Comparison of ENCODE assay signal across 9 mouse cellular contexts in genomic region chr16:90400906-90401666, GRCm38 (mm10). TPM values are rescaled to one million over a fixed set of nuclear protein-coding genes. Genes with fewer than 3 reads are reported as not detected.
A peak's percentile ranks its signal among the peaks of the same experiment; 100 is the strongest.
DNase-seq lines count a peak whose midpoint lies in the region; ATAC-seq and TF ChIP-seq lines count a peak whose summit lies in the region.
"Had no signal": no experiment of that assay in that cellular context is flagged by ENCODE, and none has a peak within 500 bp of the region (broad histone marks: within the 10 kb centered on the region; RNA-seq: fewer than 3 reads in every experiment).

No protein-coding gene starts in this region.

- peaks cover 58% of the 10 kb centered on the region for H3K4me1 ChIP-seq in heart, embryonic 10.5 days
- peaks cover 3% of the 10 kb centered on the region; the same call in 1 of the 2 replicates for H3K4me1 ChIP-seq in heart, adult 2 months (ENCODE audit: control insufficient read depth, insufficient read depth, low read length)
- peaks cover 44% of the 10 kb centered on the region for H3K4me1 ChIP-seq in forebrain, embryonic 10.5 days
- H3K4me1 ChIP-seq in limb, embryonic 12.5 days (replicated peaks), result peaks cover 51% of the 10 kb centered on the region

- peaks cover 10% of the 10 kb centered on the region; the same call in 1 of the 2 replicates for H3K36me3 ChIP-seq in heart, embryonic 10.5 days
- H3K36me3 ChIP-seq in heart, adult 2 months (ENCODE audit: control insufficient read depth, insufficient read depth, low read length), result no peaks in the 10 kb centered on the region
- no peaks in the 10 kb centered on the region for H3K36me3 ChIP-seq in C2C12 (ENCODE audit: control insufficient read depth, insufficient read depth)
- peaks cover 43% of the 10 kb centered on the region for H3K36me3 ChIP-seq in forebrain, embryonic 10.5 days (replicated peaks)
- no peaks in the 10 kb centered on the region; the same call in 1 of the 2 replicates for H3K36me3 ChIP-seq in limb, embryonic 12.5 days

- no peaks in the 10 kb centered on the region for H3K79me2 ChIP-seq in heart, adult 2 months (replicated peaks; ENCODE audit: control insufficient read depth, insufficient read depth, low read length)
- H3K79me2 ChIP-seq in C2C12 (ENCODE audit: control insufficient read depth, insufficient read depth), result no peaks in the 10 kb centered on the region

- no peaks in the 10 kb centered on the region for H3K79me3 ChIP-seq in C2C12 (ENCODE audit: low read depth)

- H3K27me3 ChIP-seq in heart, embryonic 10.5 days (ENCODE audit: insufficient read depth, poor library complexity, severe bottlenecking), result no peaks in the 10 kb centered on the region
- no peaks in the 10 kb centered on the region for H3K27me3 ChIP-seq in heart, adult 2 months (ENCODE audit: control insufficient read depth, insufficient read depth, low read length)
- no peaks in the 10 kb centered on the region for H3K27me3 ChIP-seq in C2C12 (ENCODE audit: control insufficient read depth, insufficient read depth, insufficient read length)
- H3K27me3 ChIP-seq in forebrain, embryonic 10.5 days (ENCODE audit: poor library complexity, severe bottlenecking), result no peaks in the 10 kb centered on the region
- H3K27me3 ChIP-seq in limb, embryonic 12.5 days, result no peaks in the 10 kb centered on the region

- H3K9ac ChIP-seq in heart, adult 2 months (ENCODE audit: low read depth, low read length), result no peak overlapping the region
- H3K9ac ChIP-seq in limb, embryonic 12.5 days (replicated peaks), result no peak overlapping the region; the same call in 1 of the 2 replicates

- no peak for TF ChIP-seq EP300 in heart, adult 2 months (IDR thresholded peaks at IDR 0.05; ENCODE audit: insufficient read depth, low read depth, low read length)

- intact Hi-C loops in heart, adult 2 months (cut with DNase I), result no loop called here

- 25% methylated on average over 12 of the region's 12 CpGs for WGBS in heart, embryonic 10.5 days
- WGBS in heart, adult 2 months, result 46% methylated on average over 12 of the region's 12 CpGs
- WGBS in forebrain, embryonic 10.5 days, result 12% methylated on average over 12 of the region's 12 CpGs
- WGBS in limb, embryonic 12.5 days, result 8% methylated on average over 12 of the region's 12 CpGs

- H3K27ac ChIP-seq in heart, embryonic 10.5 days, result peak overlapping the region; percentile 85
- H3K27ac ChIP-seq in heart, adult 2 months, result no peak overlapping the region
- peak overlapping the region; percentile 84 for H3K27ac ChIP-seq in forebrain, embryonic 10.5 days
- peak overlapping the region; percentile 82 for H3K27ac ChIP-seq in limb, embryonic 12.5 days

- H3K4me3 ChIP-seq in heart, embryonic 10.5 days, result peak overlapping the region; percentile 35
- H3K4me3 ChIP-seq in heart, adult 2 months, result no peak overlapping the region
- no peak overlapping the region for H3K4me3 ChIP-seq in C2C12 (ENCODE audit: insufficient read depth, poor library complexity, severe bottlenecking)
- H3K4me3 ChIP-seq in forebrain, embryonic 10.5 days, result peak overlapping the region; percentile 37
- H3K4me3 ChIP-seq in limb, embryonic 12.5 days (replicated peaks), result peak overlapping the region; percentile 21

- no peak overlapping the region for H3ac ChIP-seq in C2C12 (ENCODE audit: control insufficient read depth, insufficient read length, low read depth)

- DNase-seq in heart, embryonic 10.5 days (ENCODE audit: low spot score), result no peak
- DNase-seq in heart, adult 2 months, result no peak
- no peak for DNase-seq in forebrain, embryonic 10.5 days (ENCODE audit: extremely low spot score, low spot score)
- no peak for DNase-seq in frontal cortex, postnatal 25 days (ENCODE audit: low spot score in 2 of 2)
- no peak for DNase-seq in ovary, postnatal 10 days (ENCODE audit: low spot score)
- DNase-seq in liver, result no peak
- DNase-seq: spleen, adult 18-20 months had no signal

- ATAC-seq in limb, embryonic 12.5 days (ENCODE audit: insufficient number of reproducible peaks, insufficient read depth, low FRiP score, low TSS enrichment, low read depth), result peak; percentile 62

- peak overlapping the region; percentile 52 for H3K4me2 ChIP-seq in limb, embryonic 12.5 days

- H3K9me3 ChIP-seq in heart, embryonic 10.5 days, result no peaks in the 10 kb centered on the region
- no peaks in the 10 kb centered on the region for H3K9me3 ChIP-seq in forebrain, embryonic 10.5 days
- H3K9me3 ChIP-seq in limb, embryonic 12.5 days, result no peaks in the 10 kb centered on the region

- TF ChIP-seq CTCF in heart, adult 2 months (IDR thresholded peaks at IDR 0.05), result no peak
- no peak for TF ChIP-seq CTCF in C2C12 (IDR thresholded peaks at IDR 0.05; ENCODE audit: control insufficient read depth, insufficient read depth, insufficient read length)

- no peak for TF ChIP-seq POLR2A in heart, adult 2 months (IDR thresholded peaks at IDR 0.05; ENCODE audit: insufficient read depth, low read depth, low read length)

TF ChIP-seq in C2C12, 6 proteins besides CTCF, POLR2A, EP300 and RAD21:
- TF ChIP-seq MYOG (IDR thresholded peaks at IDR 0.05; ENCODE audit: control insufficient read depth, extremely low read depth, insufficient read length) (no peak), MYOD1 (IDR thresholded peaks at IDR 0.05; ENCODE audit: control insufficient read depth, insufficient read length, low read depth) (no peak), USF1 (IDR thresholded peaks at IDR 0.05; ENCODE audit: low read depth) (peak; percentile 71), MAX (IDR thresholded peaks at IDR 0.05) (no peak)

RNA-seq across cellular contexts. Expression of gene Hunk, which starts 15.3 kb away (rescaled TPM):
- polyA plus RNA-seq in heart, embryonic 10.5 days (2016; fragmentation: Nextera tagmentation; extraction: Ambion mirVana), result 20.0 and 22.8 TPM in 2 replicates
- under 1 TPM; 0.44 to 0.59 TPM for total RNA-seq in heart, adult 2 months (2021)
- polyA plus RNA-seq in heart, adult 2 months (2012; rRNA removed), result 0.53 and 0.59 TPM in 2 replicates
- polyA plus RNA-seq in C2C12 (2012; fragmentation: generic; extraction: Trizol), result 0.71 TPM
- 13.7 and 14.9 TPM in 2 replicates for polyA plus RNA-seq in forebrain, embryonic 10.5 days (2016; fragmentation: Nextera tagmentation; extraction: Ambion mirVana)
- polyA plus RNA-seq in limb, embryonic 12.5 days (2016; fragmentation: Nextera tagmentation; extraction: Ambion mirVana), result 22.2 and 25.8 TPM in 2 replicates

Comparison
In these comparisons a context has a peak if more than half of its experiments do, and no peak if none do; other contexts are left out.
1. H3K4me3 ChIP-seq: peak in heart, embryonic 10.5 days (single experiment), forebrain, embryonic 10.5 days (single experiment) and limb, embryonic 12.5 days (single experiment); none in heart, adult 2 months (single experiment) and C2C12 (single experiment).